12 mouse cellular contexts compared by ENCODE assay signal in the genomic region with DNA sequence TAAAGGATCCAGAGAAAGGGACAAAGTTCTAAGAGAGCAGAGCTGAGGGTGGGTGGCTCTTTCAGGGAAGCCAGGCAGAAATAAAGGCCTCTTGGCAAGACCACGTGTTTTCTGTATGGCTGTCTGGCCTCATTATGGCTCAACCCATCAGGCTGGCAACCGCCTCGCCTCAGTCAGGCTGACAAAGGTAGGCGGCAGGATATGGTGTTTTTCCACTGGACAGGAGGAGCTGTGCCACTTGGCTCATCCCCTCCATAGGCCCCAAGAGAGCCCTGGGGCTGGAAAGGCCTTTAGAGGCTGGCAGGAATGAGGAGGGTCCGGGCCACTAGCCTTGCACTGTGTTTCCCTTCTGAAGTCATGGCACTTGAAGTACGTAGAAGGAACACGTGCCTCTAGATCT.
DNase-seq lines count a peak whose midpoint lies in the region; ATAC-seq lines count a peak whose summit lies in the region.
"Had no signal": no experiment of that assay in that cellular context is flagged by ENCODE, and none has a peak within 500 bp of the region (broad histone marks: within the 10 kb centered on the region; RNA-seq: fewer than 3 reads in every experiment).

No protein-coding gene starts in this region.

- no peaks in the 10 kb centered on the region for H3K27me3 ChIP-seq in forebrain, embryonic 15.5 days
- no peaks in the 10 kb centered on the region for H3K27me3 ChIP-seq in forebrain, embryonic 12.5 days
- H3K27me3 ChIP-seq in lung, embryonic 15.5 days: no peaks in the 10 kb centered on the region
- no peaks in the 10 kb centered on the region for H3K27me3 ChIP-seq in midbrain, embryonic 15.5 days (replicated peaks)
- H3K27me3 ChIP-seq: heart, embryonic 13.5 days; Patski had no signal

- H3K4me2 ChIP-seq in forebrain, embryonic 15.5 days (replicated peaks): no peak overlapping the region
- H3K4me2 ChIP-seq in forebrain, embryonic 12.5 days: no peak overlapping the region
- H3K4me2 ChIP-seq in lung, embryonic 15.5 days: no peak overlapping the region
- no peak overlapping the region for H3K4me2 ChIP-seq in midbrain, embryonic 15.5 days
- H3K4me2 ChIP-seq: heart, embryonic 13.5 days had no signal

- H3K9ac ChIP-seq in forebrain, embryonic 15.5 days (replicated peaks): no peak overlapping the region
- H3K9ac ChIP-seq in forebrain, embryonic 12.5 days: no peak overlapping the region
- no peak overlapping the region for H3K9ac ChIP-seq in lung, embryonic 15.5 days
- H3K9ac ChIP-seq in midbrain, embryonic 15.5 days: no peak overlapping the region
- H3K9ac ChIP-seq: heart, embryonic 13.5 days; liver, postnatal 0 days had no signal

- peaks cover 8% of the 10 kb centered on the region; the same call in 1 of the 2 replicates for H3K4me1 ChIP-seq in forebrain, embryonic 15.5 days
- peaks cover 7% of the 10 kb centered on the region for H3K4me1 ChIP-seq in forebrain, embryonic 12.5 days
- peaks cover 20% of the 10 kb centered on the region for H3K4me1 ChIP-seq in lung, embryonic 15.5 days
- H3K4me1 ChIP-seq in midbrain, embryonic 15.5 days: no peaks in the 10 kb centered on the region

- no peak overlapping the region for H3K27ac ChIP-seq in forebrain, embryonic 15.5 days (replicated peaks)
- H3K27ac ChIP-seq in forebrain, embryonic 12.5 days: no peak overlapping the region
- peak overlapping the region; percentile 55 for H3K27ac ChIP-seq in lung, embryonic 15.5 days
- no peak overlapping the region; the same call in 1 of the 2 replicates for H3K27ac ChIP-seq in midbrain, embryonic 15.5 days
- H3K27ac ChIP-seq: heart, embryonic 13.5 days had no signal

- 44% methylated on average over 7 of the region's 7 CpGs for WGBS in forebrain, embryonic 15.5 days
- 75% methylated on average over 7 of the region's 7 CpGs for WGBS in forebrain, embryonic 12.5 days
- WGBS in lung, embryonic 15.5 days: 68% methylated on average over 7 of the region's 7 CpGs
- 63% methylated on average over 7 of the region's 7 CpGs for WGBS in midbrain, embryonic 15.5 days

- no peak for DNase-seq in lung, postnatal 10 days
- peak; percentile 94 for DNase-seq in cerebellum, adult 9-10 months
- no peak for DNase-seq in right cerebral cortex, adult 2 months (ENCODE audit: low spot score in 2 of 2)
- no peak for DNase-seq in liver
- DNase-seq: liver, postnatal 0 days had no signal

- peak; percentile 83 for ATAC-seq in forebrain, embryonic 15.5 days (replicated peaks)
- no peak for ATAC-seq in forebrain, embryonic 12.5 days (ENCODE audit: low FRiP score)
- peak; percentile 60; the same call in 1 of the 2 replicates for ATAC-seq in lung, embryonic 15.5 days (ENCODE audit: borderline replicate concordance, extremely low read depth, low FRiP score, low TSS enrichment)
- ATAC-seq in midbrain, embryonic 15.5 days (replicated peaks): peak; percentile 65
- ATAC-seq: liver, postnatal 0 days; Patski had no signal

- H3K36me3 ChIP-seq in forebrain, embryonic 15.5 days: no peaks in the 10 kb centered on the region
- no peaks in the 10 kb centered on the region for H3K36me3 ChIP-seq in forebrain, embryonic 12.5 days (replicated peaks)
- H3K36me3 ChIP-seq in lung, embryonic 15.5 days: no peaks in the 10 kb centered on the region
- H3K36me3 ChIP-seq in midbrain, embryonic 15.5 days (replicated peaks): no peaks in the 10 kb centered on the region
- H3K36me3 ChIP-seq: heart, embryonic 13.5 days had no signal

- H3K4me3 ChIP-seq in forebrain, embryonic 15.5 days: no peak overlapping the region
- no peak overlapping the region for H3K4me3 ChIP-seq in forebrain, embryonic 12.5 days (replicated peaks)
- H3K4me3 ChIP-seq in lung, embryonic 15.5 days: no peak overlapping the region
- H3K4me3 ChIP-seq in midbrain, embryonic 15.5 days: no peak overlapping the region
- H3K4me3 ChIP-seq: erythroblast, embryonic 14.5 days; heart, embryonic 13.5 days had no signal

- H3K9me3 ChIP-seq in forebrain, embryonic 15.5 days: no peaks in the 10 kb centered on the region
- H3K9me3 ChIP-seq in forebrain, embryonic 12.5 days: no peaks in the 10 kb centered on the region
- no peaks in the 10 kb centered on the region for H3K9me3 ChIP-seq in lung, embryonic 15.5 days
- no peaks in the 10 kb centered on the region for H3K9me3 ChIP-seq in midbrain, embryonic 15.5 days
- H3K9me3 ChIP-seq: heart, embryonic 13.5 days had no signal
